Mouse (Mus musculus) forebrain, embryonic 12.5 days (tissue): ENCODE results near the gene Ddx39b. TPM values are rescaled to one million over a fixed set of nuclear protein-coding genes. Genes with fewer than 3 reads are reported as not detected.
A peak's percentile ranks its signal among the peaks of the same experiment; 100 is the strongest.
"Not testable (repeated sequence)": the region's sequence is repeated elsewhere in the genome, so short reads cannot be mapped to it uniquely, and the experiment has no call there.

Experiments used
- ATAC-seq: fragments of 200-750 bp; cut with Nextera tagmentation; 2 replicates; pipeline ENCODE4 v1.8.0; 2017; ENCODE audit warnings: moderate TSS enrichment; ENCODE audit not compliant: low FRiP score
- H3K27ac ChIP-seq: fragments of 300-500 bp; sonication (generic); 2 replicates; pipeline ENCODE4 v1.5.1; 2016; ENCODE audit warnings: mild to moderate bottlenecking
- H3K27me3 ChIP-seq: fragments of 300-500 bp; sonication (generic); 2 replicates; pipeline ENCODE4 v1.6.1; 2016; ENCODE audit warnings: mild to moderate bottlenecking
- H3K36me3 ChIP-seq: fragments of 300-500 bp; sonication (generic); replicated peaks from 2 replicates; pipeline ENCODE4 v1.6.1; 2016; ENCODE audit warnings: mild to moderate bottlenecking
- H3K4me1 ChIP-seq: fragments of 300-500 bp; sonication (generic); 2 replicates; pipeline ENCODE4 v1.6.1; 2016
- H3K4me2 ChIP-seq: fragments of 300-500 bp; sonication (generic); 2 replicates; pipeline ENCODE4 v1.6.1; 2016; ENCODE audit warnings: mild to moderate bottlenecking, moderate library complexity
- H3K4me3 ChIP-seq: fragments of 300-500 bp; sonication (generic); replicated peaks from 2 replicates; pipeline ENCODE4 v1.5.1; 2016; ENCODE audit warnings: mild to moderate bottlenecking
- H3K9ac ChIP-seq: fragments of 300-500 bp; sonication (generic); 2 replicates; pipeline ENCODE4 v1.6.1; 2016; ENCODE audit warnings: mild to moderate bottlenecking
- H3K9me3 ChIP-seq: fragments of 300-500 bp; sonication (generic); 2 replicates; pipeline ENCODE4 v1.6.1; 2016
- WGBS: fragments of 180-500 bp; shearing (Covaris S2); methylation state at CpG from one replicate; pipeline ENCODE4 v1.1.7; 2016; 5-methylcytosine and 5-hydroxymethylcytosine counted together
- microRNA-seq: library from miRNA; unstranded; fragments of <30 nt; microRNA quantifications from one replicate; pipeline ENCODE4, GENCODE M21; 2017
- polyA plus RNA-seq: library from polyadenylated mRNA; unstranded; fragments of >200 nt; fragmentation: Nextera tagmentation; extraction: Ambion mirVana; gene quantifications from 2 replicates; pipeline ENCODE4 v1.2.1, GENCODE M21; 2016

Ddx39b gene
- polyA plus RNA-seq, 1 experiment from 2014 or later: 614 TPM

GRCm38 (mm10) chr17:35278957-35279688 lies 37.6 kb downstream of the Ddx39b start:
- H3K27ac ChIP-seq: no peak overlapping the region
- ATAC-seq: no peak
- H3K27me3 ChIP-seq: peaks cover 21% of the 10 kb centered on the region
- no peaks in the 10 kb centered on the region for H3K36me3 ChIP-seq
- 88% methylated on average over 13 of the region's 13 CpGs for WGBS
- no peaks in the 10 kb centered on the region for H3K4me1 ChIP-seq
- no peak overlapping the region for H3K9ac ChIP-seq
- no peak overlapping the region for H3K4me2 ChIP-seq
- no peaks in the 10 kb centered on the region for H3K9me3 ChIP-seq
- H3K4me3 ChIP-seq: no peak overlapping the region

- H3K9me3 ChIP-seq: no peaks in the 10 kb centered on the region
These were observed 38.7 kb downstream of the Ddx39b start for GRCm38 (mm10) chr17:35280276-35280675.

GRCm38 (mm10) chr17:35285431-35285830 lies 43.9 kb downstream of the Ddx39b start:
- no peak for ATAC-seq
- Histone ChIP-seq H3K27ac (no peak overlapping the region), H3K27me3 (peaks cover 3% of the 10 kb centered on the region; the same call in 1 of the 2 replicates)

More at GRCm38 (mm10) chr17:35280276-35280675, 38.7 kb downstream of the Ddx39b start:
- H3K9ac ChIP-seq: no peak overlapping the region
- H3K4me3 ChIP-seq: no peak overlapping the region
- H3K36me3 ChIP-seq: no peaks in the 10 kb centered on the region
- WGBS: 71% methylated on average over 3 of the region's 3 CpGs
- H3K4me1 ChIP-seq: no peaks in the 10 kb centered on the region
- peaks cover 20% of the 10 kb centered on the region for H3K27me3 ChIP-seq
- no peak overlapping the region for H3K4me2 ChIP-seq
- no peak for ATAC-seq
- no peak overlapping the region for H3K27ac ChIP-seq

DNA sequence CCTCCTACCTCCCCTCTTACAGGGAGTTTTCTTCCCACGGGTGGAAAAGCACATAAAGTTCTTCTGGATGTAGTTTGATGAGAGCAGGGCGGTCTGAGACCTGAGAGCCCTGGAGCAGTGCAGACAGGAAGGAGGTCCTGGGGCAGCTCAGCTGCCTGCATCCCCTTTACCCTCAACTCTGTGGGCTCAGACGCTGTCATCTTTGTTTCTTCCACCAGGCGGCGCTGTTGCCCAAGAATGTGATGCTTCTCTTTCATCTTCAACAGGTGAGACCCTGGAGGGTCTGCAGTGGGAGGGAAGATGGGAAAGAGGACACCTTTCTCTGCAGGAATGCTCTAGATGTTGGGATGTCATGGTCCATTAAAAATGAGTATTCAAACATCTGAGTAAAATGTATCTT lies 54.2 kb downstream of the Ddx39b start:
- H3K27me3 ChIP-seq, H3K4me2 ChIP-seq, H3K9ac ChIP-seq, H3K9me3 ChIP-seq, ATAC-seq, H3K4me3 ChIP-seq, H3K4me1 ChIP-seq, H3K27ac ChIP-seq, H3K36me3 ChIP-seq: not testable (repeated sequence)
- 4% methylated on average over 5 of the region's 5 CpGs for WGBS

More at GRCm38 (mm10) chr17:35285431-35285830, 43.9 kb downstream of the Ddx39b start:
- no peak overlapping the region for H3K4me2 ChIP-seq
- no peaks in the 10 kb centered on the region for H3K4me1 ChIP-seq
- no peak overlapping the region for H3K4me3 ChIP-seq
- no peaks in the 10 kb centered on the region for H3K9me3 ChIP-seq
- H3K36me3 ChIP-seq: no peaks in the 10 kb centered on the region
- no peak overlapping the region for H3K9ac ChIP-seq

DNA sequence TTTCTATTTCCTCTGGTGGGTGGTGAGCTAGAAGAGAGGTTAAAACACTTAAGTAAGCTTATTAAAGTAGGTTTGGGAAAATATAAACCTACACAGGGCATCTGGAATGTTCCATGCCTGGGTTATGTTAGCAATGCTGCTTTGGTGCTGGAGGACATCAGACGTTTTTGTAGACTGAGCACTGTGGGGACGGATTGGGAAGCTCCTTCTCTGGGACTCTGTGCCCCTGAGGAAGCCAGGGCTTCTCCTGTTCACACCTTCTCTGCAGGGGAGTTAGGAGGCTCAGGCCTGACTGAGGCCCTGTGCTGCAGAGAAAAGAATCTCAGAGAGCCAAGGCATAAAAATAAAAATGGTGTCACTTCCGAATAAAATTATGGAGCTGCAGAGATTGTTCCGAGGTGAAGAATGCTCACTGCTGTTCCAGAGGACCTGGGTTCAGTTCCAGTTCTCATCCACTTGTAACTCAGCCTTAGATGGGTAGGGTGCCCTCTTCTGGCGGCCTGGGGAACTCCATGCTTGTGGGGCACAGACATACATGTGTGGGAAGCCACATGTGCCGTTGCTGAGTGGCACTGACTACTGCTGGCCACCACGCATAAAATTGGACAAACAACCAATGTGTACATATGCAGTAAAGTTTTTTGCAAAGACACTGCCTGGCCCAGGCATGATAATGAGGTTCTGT lies 58.9 kb downstream of the Ddx39b start:
- ATAC-seq, H3K27ac ChIP-seq, H3K36me3 ChIP-seq, H3K27me3 ChIP-seq, H3K4me3 ChIP-seq, H3K4me2 ChIP-seq, H3K9me3 ChIP-seq, H3K4me1 ChIP-seq, H3K9ac ChIP-seq: not testable (repeated sequence)
- WGBS: 86% methylated on average over 7 of the region's 7 CpGs

- no peaks in the 10 kb centered on the region for H3K4me1 ChIP-seq
- ATAC-seq: no peak
- H3K9ac ChIP-seq: no peak overlapping the region
- H3K36me3 ChIP-seq: no peaks in the 10 kb centered on the region
- H3K27ac ChIP-seq: no peak overlapping the region
- H3K9me3 ChIP-seq: no peaks in the 10 kb centered on the region
- 27% methylated on average over 13 of the region's 13 CpGs for WGBS
- H3K4me2 ChIP-seq: no peak overlapping the region
- no peaks in the 10 kb centered on the region for H3K27me3 ChIP-seq
- H3K4me3 ChIP-seq: no peak overlapping the region
These were observed 60.2 kb downstream of the Ddx39b start for GRCm38 (mm10) chr17:35301645-35302258.

DNA sequence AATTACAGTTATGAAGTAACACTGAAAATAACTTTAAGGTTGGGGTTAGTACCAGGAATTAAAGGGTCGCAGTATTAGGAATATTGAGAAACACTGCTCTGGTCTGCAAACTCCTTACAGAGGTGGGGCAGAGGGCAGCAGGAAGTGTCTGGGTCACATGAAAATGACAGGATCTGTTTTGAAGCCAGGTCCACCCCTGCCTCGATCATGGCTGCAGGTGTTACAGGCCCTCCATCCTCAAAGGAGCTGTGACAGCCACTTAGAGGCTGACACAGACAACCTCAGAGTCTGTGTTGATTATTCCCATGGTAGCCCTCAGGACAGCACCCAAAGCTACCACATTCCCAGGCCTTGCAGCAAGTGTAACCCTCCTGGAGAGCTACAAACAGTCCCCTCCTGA lies 61.7 kb downstream of the Ddx39b start:
- WGBS: 82% methylated on average over 2 of the region's 2 CpGs

More for the DNA sequence above, 61.7 kb downstream of the Ddx39b start:
- no peaks in the 10 kb centered on the region for H3K4me1 ChIP-seq
- no peak overlapping the region for H3K4me3 ChIP-seq
- no peaks in the 10 kb centered on the region for H3K27me3 ChIP-seq
- no peak for ATAC-seq
- H3K36me3 ChIP-seq: no peaks in the 10 kb centered on the region
- no peaks in the 10 kb centered on the region for H3K9me3 ChIP-seq
- no peak overlapping the region for H3K27ac ChIP-seq
- H3K9ac ChIP-seq: no peak overlapping the region
- no peak overlapping the region for H3K4me2 ChIP-seq

Small RNA genes within 50 kb of the gene (microRNA-seq; reads per million reads assigned to microRNA genes)
- gene Mir6973a (not detected), gene Mir6974 (not detected), gene Mir6975 (4.4 reads per million, percentile 16 among the genes with 10 or more reads in this experiment), gene Mir8094 (not detected)

Other genes with a start within 250 kb of the Ddx39b start
- gene Vars, start 240.8 kb upstream of the Ddx39b start, polyA plus RNA-seq: 158 and 159 TPM in 2 replicates
- gene Vwa7, start 225.2 kb upstream of the Ddx39b start, polyA plus RNA-seq: 0.17 and 0.27 TPM in 2 replicates
- gene Sapcd1, start 213.7 kb upstream of the Ddx39b start, polyA plus RNA-seq: 7.4 and 7.7 TPM in 2 replicates
- 5.3 and 5.6 TPM in 2 replicates for gene Msh5, start 195.0 kb upstream of the Ddx39b start, polyA plus RNA-seq
- 152 and 155 TPM in 2 replicates for gene Clic1, start 191.8 kb upstream of the Ddx39b start, polyA plus RNA-seq
- gene Ddah2, start 182.7 kb upstream of the Ddx39b start, polyA plus RNA-seq: 513 and 534 TPM in 2 replicates
- gene Ly6g6c, start 176.4 kb upstream of the Ddx39b start, polyA plus RNA-seq: not detected in 2 replicates
- gene Mpig6b, start 175.6 kb upstream of the Ddx39b start, polyA plus RNA-seq: 0.40 and 0.54 TPM in 2 replicates
- gene Ly6g6e, start 164.8 kb upstream of the Ddx39b start, polyA plus RNA-seq: 0.28 and 0.50 TPM in 2 replicates
- gene Ly6g6d, start 163.7 kb upstream of the Ddx39b start, polyA plus RNA-seq: 0.29 and 1.6 TPM in 2 replicates
- 0.17 and 0.18 TPM in 2 replicates for gene Ly6g6f, start 156.1 kb upstream of the Ddx39b start, polyA plus RNA-seq
- gene Abhd16a, start 152.5 kb upstream of the Ddx39b start, polyA plus RNA-seq: 59.2 and 70.7 TPM in 2 replicates
- not detected in 2 replicates for gene Ly6g5c, start 133.5 kb upstream of the Ddx39b start, polyA plus RNA-seq
- gene Ly6g5b, start 126.3 kb upstream of the Ddx39b start, polyA plus RNA-seq: 0.96 and 1.5 TPM in 2 replicates
- gene Gpank1, start 120.3 kb upstream of the Ddx39b start, polyA plus RNA-seq: 27.4 and 28.1 TPM in 2 replicates
- 283 and 284 TPM in 2 replicates for gene Csnk2b, start 119.7 kb upstream of the Ddx39b start, polyA plus RNA-seq
- 5.3 and 7.2 TPM in 2 replicates for gene D17H6S53E, start 115.4 kb upstream of the Ddx39b start, polyA plus RNA-seq
- 0.46 and 0.63 TPM in 2 replicates for gene Apom, start 109.7 kb upstream of the Ddx39b start, polyA plus RNA-seq
- 88.9 and 97.8 TPM in 2 replicates for gene Bag6, start 106.6 kb upstream of the Ddx39b start, polyA plus RNA-seq
- 221 and 231 TPM in 2 replicates for gene Prrc2a, start 76.8 kb upstream of the Ddx39b start, polyA plus RNA-seq
- 4.3 and 4.9 TPM in 2 replicates for gene Aif1, start 65.7 kb upstream of the Ddx39b start, polyA plus RNA-seq
- gene Lst1, start 53.3 kb upstream of the Ddx39b start, polyA plus RNA-seq: 4.0 and 4.8 TPM in 2 replicates
- gene Ltb, start 47.3 kb upstream of the Ddx39b start, polyA plus RNA-seq: not detected in 2 replicates
- gene Tnf, start 39.7 kb upstream of the Ddx39b start, polyA plus RNA-seq: not detected in 2 replicates
- not detected in 2 replicates for gene Lta, start 36.4 kb upstream of the Ddx39b start, polyA plus RNA-seq
- gene Gm16181, start 20.9 kb upstream of the Ddx39b start, polyA plus RNA-seq: 0.41 TPM in 2 replicates
- gene Atp6v1g2, start 8.1 kb upstream of the Ddx39b start, polyA plus RNA-seq: 16.2 and 17.3 TPM in 2 replicates
- gene Nfkbil1, start 6.0 kb upstream of the Ddx39b start, polyA plus RNA-seq: 11.0 and 12.9 TPM in 2 replicates
- 37.2 and 39.2 TPM in 2 replicates for gene H2-D1, start 21.0 kb downstream of the Ddx39b start, polyA plus RNA-seq
- gene H2-Q1, start 78.7 kb downstream of the Ddx39b start, polyA plus RNA-seq: not detected in 2 replicates
- not detected in 2 replicates for gene H2-Q2, start 100.5 kb downstream of the Ddx39b start, polyA plus RNA-seq
- 1.3 and 1.6 TPM in 2 replicates for gene H2-Q4, start 137.9 kb downstream of the Ddx39b start, polyA plus RNA-seq
- gene H2-Q6, start 183.1 kb downstream of the Ddx39b start, polyA plus RNA-seq: 0.23 and 0.34 TPM in 2 replicates
- 5.1 and 5.6 TPM in 2 replicates for gene H2-Q7, start 197.4 kb downstream of the Ddx39b start, polyA plus RNA-seq
- gene H2-Q10, start 228.3 kb downstream of the Ddx39b start, polyA plus RNA-seq: 0.04 TPM in 1 of 2 replicates, not detected in the other